Mouse (Mus musculus) spleen, adult 2 months (tissue): ENCODE results near the gene Cdc20b.

ENCODE experiments used
- CTCF ChIP-seq: fragments of 200-500 bp; IDR thresholded peaks from 2 replicates; pipeline ENCODE4 v1.5.1; 2011; ENCODE audit warnings: mild to moderate bottlenecking, inconsistent platforms; ENCODE audit not compliant: insufficient read depth, insufficient read length, insufficient replicate concordance; ENCODE audit errors: extremely low read depth
- POLR2A ChIP-seq: fragments of 200-500 bp; IDR thresholded peaks from 2 replicates; pipeline ENCODE4 v1.6.1; 2011; ENCODE audit warnings: low read depth, low read length, inconsistent platforms

DNA sequence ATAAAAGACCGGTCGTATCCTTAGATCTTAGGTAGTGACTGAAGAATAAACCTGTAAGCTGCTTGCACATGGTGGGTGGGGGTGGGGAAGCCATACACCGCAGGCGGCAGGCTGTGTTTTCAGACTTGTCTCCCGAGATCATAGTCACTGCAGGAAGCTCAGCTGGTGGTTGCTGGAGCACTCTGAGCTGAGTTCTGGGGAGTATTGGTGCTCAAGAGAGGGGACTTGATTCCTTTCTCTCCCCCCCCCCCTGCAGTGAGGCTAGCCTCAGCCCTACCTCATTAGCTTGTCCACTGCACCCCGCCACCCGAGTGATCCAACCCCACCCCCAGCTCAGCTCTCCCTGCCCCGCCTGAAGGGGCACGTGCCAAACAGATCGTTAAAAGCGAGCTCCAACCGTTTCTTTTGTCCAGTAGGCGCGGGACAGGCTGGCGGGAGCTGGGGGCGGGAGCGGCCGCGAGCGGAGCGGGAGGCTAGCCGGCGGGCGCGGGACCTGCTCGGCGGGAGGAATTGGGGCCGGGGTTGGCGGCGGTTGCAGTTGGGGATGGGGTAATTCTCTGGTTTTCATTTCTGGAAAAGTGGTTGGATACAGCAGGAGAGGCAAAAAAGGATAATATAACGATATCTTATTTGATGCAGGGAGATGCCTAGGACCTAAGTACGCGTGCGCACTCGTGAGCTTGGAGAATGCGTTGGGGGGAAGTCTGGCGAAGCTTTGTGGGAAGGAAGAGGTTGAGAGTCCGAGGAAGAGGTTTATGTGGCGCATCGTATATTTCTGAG is 2.9 kb upstream of the Cdc20b start:
- TF ChIP-seq CTCF (no peak), POLR2A (no peak)
